Mouse (Mus musculus) megakaryocyte, embryonic 14.5 days (primary cell): ENCODE measurements around the gene Ugt1a6b.

Experiments
- FLI1 ChIP-seq: IDR thresholded peaks from 2 replicates; pipeline ENCODE4 v1.6.1; 2012; ENCODE audit warnings: low read length, inconsistent platforms, mixed read lengths
- GATA1 ChIP-seq: IDR thresholded peaks from 3 replicates; pipeline ENCODE4 v1.6.1; 2012; ENCODE audit warnings: mixed read lengths, low read length, inconsistent platforms, borderline replicate concordance

- TF ChIP-seq GATA1 (no peak), FLI1 (no peak)
These were observed 147.0 kb downstream of the Ugt1a6b start for GRCm38 (mm10) chr1:88250023-88250422.
